Mouse (Mus musculus) ES-E14 (cell line): ENCODE measurements at regions not wholly inside any gene's neighbourhood (a gene's known extent, or its start where the extent isn't known, plus 50 kb on each side); places are given as distances from the start of the nearest gene placed in this dataset.
"Not testable (repeated sequence)": the region's sequence is repeated elsewhere in the genome, so short reads cannot be mapped to it uniquely, and the experiment has no call there.

ENCODE experiments used
- DNase-seq: peaks from one replicate; pipeline ENCODE4 v3.0.0-alpha.2; 2013; ENCODE audit warnings: low read depth, low spot score
- H3K27ac ChIP-seq: 2 replicates; pipeline ENCODE4 v1.5.1; 2012; ENCODE audit warnings: low read depth, mild to moderate bottlenecking, low read length, moderate library complexity, mixed read lengths; ENCODE audit not compliant: poor library complexity, insufficient read depth, severe bottlenecking
- H3K36me3 ChIP-seq: 2 replicates; pipeline ENCODE4 v1.6.1; 2012; ENCODE audit warnings: mild to moderate bottlenecking, low read length, moderate library complexity, mixed read lengths; ENCODE audit not compliant: control insufficient read depth, poor library complexity, insufficient read depth, severe bottlenecking
- H3K4me1 ChIP-seq, 2 experiments: fragments of 150-350 bp in 1 of 2; sonication (generic) in 1 of 2; 2 replicates each; pipeline ENCODE4 v1.6.1; 2012; ENCODE audit warnings: low read length in 2 of 2, mild to moderate bottlenecking in 1 of 2, mixed read lengths in 1 of 2; ENCODE audit not compliant: control insufficient read depth in 2 of 2, insufficient read depth in 2 of 2, poor library complexity in 1 of 2
- H3K4me3 ChIP-seq, 2 experiments: fragments of 150-350 bp in 1 of 2; sonication (generic) in 1 of 2; 2 replicates each; pipeline ENCODE4 v1.5.1; 2012; ENCODE audit warnings: low read length in 2 of 2, low read depth in 1 of 2, mild to moderate bottlenecking in 1 of 2, mixed read lengths in 1 of 2; ENCODE audit not compliant: insufficient read depth in 1 of 2, poor library complexity in 1 of 2, severe bottlenecking in 1 of 2
- H3K9ac ChIP-seq: 2 replicates; pipeline ENCODE4 v1.6.1; 2012; ENCODE audit warnings: low read depth, mild to moderate bottlenecking, low read length, mixed read lengths; ENCODE audit not compliant: poor library complexity, insufficient read depth, severe bottlenecking
- H3K9me3 ChIP-seq: fragments of 150-350 bp; sonication (generic); 2 replicates; pipeline ENCODE4 v1.6.1; 2012; ENCODE audit warnings: low read depth, mild to moderate bottlenecking, low read length; ENCODE audit not compliant: control insufficient read depth, insufficient read depth
- CHD2 ChIP-seq: IDR thresholded peaks from 2 replicates; pipeline ENCODE4 v1.6.1; 2014; ENCODE audit warnings: mild to moderate bottlenecking, low read depth, low read length, inconsistent platforms
- HCFC1 ChIP-seq: IDR thresholded peaks from 2 replicates; pipeline ENCODE4 v1.6.1; 2012; ENCODE audit warnings: low read length, inconsistent platforms, borderline replicate concordance; ENCODE audit not compliant: insufficient read depth
- MAFK ChIP-seq: IDR thresholded peaks from 2 replicates; pipeline ENCODE4 v1.6.1; 2014; ENCODE audit warnings: mild to moderate bottlenecking, low read depth, low read length, inconsistent platforms; ENCODE audit not compliant: insufficient read depth
- ZC3H11A ChIP-seq: IDR thresholded peaks from 2 replicates; pipeline ENCODE4 v1.6.1; 2012; ENCODE audit warnings: low read depth, mild to moderate bottlenecking, inconsistent platforms, low read length, borderline replicate concordance
- ZNF384 ChIP-seq: IDR thresholded peaks from 2 replicates; pipeline ENCODE4 v1.6.1; 2012; ENCODE audit warnings: low read depth, low read length, inconsistent platforms
- in situ Hi-C, 2 experiments: fragments of 600-800 bp; cut with MboI; formaldehyde crosslinking; loops; one replicate each; pipeline ENCODE4 v1.15.1; 2025; ENCODE audit warnings: low sequenced_read_pairs in 2 of 2, inconsistent platforms in 1 of 2; ENCODE audit not compliant: unreplicated experiment in 2 of 2

- in situ Hi-C loops, result no loop called here
- Histone ChIP-seq H3K9ac (no peak overlapping the region), H3K4me3 (no peak overlapping the region), H3K36me3 (no peaks in the 10 kb centered on the region), H3K9me3 (no peaks in the 10 kb centered on the region), H3K27ac (no peak overlapping the region), H3K4me1 (no peaks in the 10 kb centered on the region)
- DNase-seq, result no peak
- no peak for TF ChIP-seq ZNF384
- no peak for TF ChIP-seq HCFC1
- TF ChIP-seq CHD2, result no peak
- TF ChIP-seq ZC3H11A, result no peak
- no peak for TF ChIP-seq MAFK
Observed at GRCm38 (mm10) chr13:85897656-85898055, 149.0 kb downstream of the Cox7c start.

GRCm38 (mm10) chr13:85895141-85895540, 151.6 kb downstream of the Cox7c start:
- in situ Hi-C loops, result no loop called here
- no peak for TF ChIP-seq CHD2
- no peak for TF ChIP-seq ZC3H11A
- no peak for TF ChIP-seq HCFC1
- TF ChIP-seq MAFK, result no peak
- no peak for TF ChIP-seq ZNF384
- no peak overlapping the region for H3K27ac ChIP-seq
- H3K4me1 ChIP-seq, result no peaks in the 10 kb centered on the region
- no peaks in the 10 kb centered on the region for H3K9me3 ChIP-seq
- DNase-seq, result no peak
- H3K36me3 ChIP-seq, result no peaks in the 10 kb centered on the region
- H3K4me3 ChIP-seq, result no peak overlapping the region
- no peak overlapping the region for H3K9ac ChIP-seq

- H3K4me1 ChIP-seq, DNase-seq, in situ Hi-C loops, H3K4me3 ChIP-seq, H3K36me3 ChIP-seq, H3K9me3 ChIP-seq, H3K9ac ChIP-seq, H3K27ac ChIP-seq: not testable (repeated sequence)
Observed at GRCm38 (mm10) chr13:85889846-85890245, 156.9 kb downstream of the Cox7c start.

- H3K4me1 ChIP-seq, result no peaks in the 10 kb centered on the region
- TF ChIP-seq CHD2 (no peak), HCFC1 (no peak)
- H3K9ac ChIP-seq, result no peak overlapping the region
- in situ Hi-C loops, result no loop called here
- DNase-seq, result no peak
- no peak overlapping the region for H3K27ac ChIP-seq
- no peaks in the 10 kb centered on the region for H3K36me3 ChIP-seq
- no peak overlapping the region for H3K4me3 ChIP-seq
- H3K9me3 ChIP-seq, result no peaks in the 10 kb centered on the region
Observed at GRCm38 (mm10) chr13:85882817-85883216, 163.9 kb downstream of the Cox7c start.

- DNase-seq, result no peak
- no peak overlapping the region for H3K27ac ChIP-seq
- no peaks in the 10 kb centered on the region for H3K9me3 ChIP-seq
- in situ Hi-C loops, result no loop called here
- no peak overlapping the region for H3K4me3 ChIP-seq
- TF ChIP-seq MAFK (no peak), ZC3H11A (no peak), ZNF384 (no peak), HCFC1 (no peak), CHD2 (no peak)
- no peaks in the 10 kb centered on the region for H3K4me1 ChIP-seq
- H3K36me3 ChIP-seq, result no peaks in the 10 kb centered on the region
- no peak overlapping the region for H3K9ac ChIP-seq
Observed at GRCm38 (mm10) chr13:85863745-85864144, 183.0 kb downstream of the Cox7c start.
